Mouse (Mus musculus): Measurements from ENCODE around the gene Slc35g2. TPM values are rescaled to one million over a fixed set of nuclear protein-coding genes. Genes with fewer than 3 reads are reported as not detected.

The Slc35g2 gene
- polyA plus RNA-seq (2014; fragmentation: Illumina TruSeq; extraction: RNeasy Lipid Tissue Mini Kit (QIAGEN cat#74804)), result 10.4 TPM

DNA sequence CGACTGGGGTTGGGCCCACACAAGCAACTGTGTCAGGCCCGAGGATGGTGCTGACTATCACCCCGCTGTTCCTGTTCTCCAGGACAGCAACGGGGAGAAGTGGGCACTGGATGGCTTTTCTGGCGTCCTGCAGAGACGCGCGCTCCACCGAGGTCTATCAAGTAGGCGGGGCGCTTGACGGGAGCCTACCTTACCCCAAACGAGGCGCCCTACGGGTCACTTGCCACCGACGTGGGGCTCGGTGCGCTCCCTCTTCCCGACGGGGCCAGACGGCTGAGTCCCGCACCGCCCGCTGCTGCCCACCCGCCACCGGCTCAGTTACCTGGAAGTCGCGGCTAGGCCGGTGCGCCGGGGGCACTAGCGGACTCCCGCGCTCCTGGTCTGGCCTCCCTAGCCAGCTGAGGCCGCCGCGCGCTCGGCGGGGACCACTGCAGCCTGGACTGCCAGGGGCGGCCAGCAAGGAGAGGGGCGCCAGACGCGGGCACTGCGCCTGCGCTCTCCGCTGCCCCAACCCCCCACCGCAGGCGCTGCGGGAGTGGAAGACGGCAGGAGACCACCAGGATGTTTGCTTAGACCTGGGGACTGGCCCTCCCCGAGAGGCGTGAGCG is at the start of gene Slc35g2:
Gene Slc35g2, minus strand, starts transcription at position 465 of the 608 bp plus-strand sequence.

DNA sequence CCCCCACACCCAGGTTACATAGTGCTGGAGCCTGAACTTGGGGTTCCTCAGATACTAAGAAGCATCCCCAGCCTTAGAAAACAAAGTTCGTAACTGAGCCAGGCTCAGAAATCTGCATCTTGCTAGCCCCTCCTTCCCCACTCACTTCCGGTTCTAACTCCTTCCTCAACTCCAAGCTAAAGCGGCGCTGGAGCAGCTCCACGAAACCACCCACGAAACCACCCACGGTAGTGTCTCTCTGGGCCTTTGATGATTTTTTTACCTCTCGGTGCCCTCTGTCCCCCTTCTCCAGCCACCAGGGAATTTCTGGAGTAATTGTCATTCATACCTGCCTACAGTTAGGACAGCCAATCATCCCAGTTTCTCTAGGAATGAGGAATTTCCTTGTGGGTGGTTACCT is 26.7 kb upstream of the Slc35g2 start, which contains the start of gene Stag1:
Gene Stag1, plus strand, starts transcription at position 253 of the 400 bp plus-strand sequence.

DNA sequence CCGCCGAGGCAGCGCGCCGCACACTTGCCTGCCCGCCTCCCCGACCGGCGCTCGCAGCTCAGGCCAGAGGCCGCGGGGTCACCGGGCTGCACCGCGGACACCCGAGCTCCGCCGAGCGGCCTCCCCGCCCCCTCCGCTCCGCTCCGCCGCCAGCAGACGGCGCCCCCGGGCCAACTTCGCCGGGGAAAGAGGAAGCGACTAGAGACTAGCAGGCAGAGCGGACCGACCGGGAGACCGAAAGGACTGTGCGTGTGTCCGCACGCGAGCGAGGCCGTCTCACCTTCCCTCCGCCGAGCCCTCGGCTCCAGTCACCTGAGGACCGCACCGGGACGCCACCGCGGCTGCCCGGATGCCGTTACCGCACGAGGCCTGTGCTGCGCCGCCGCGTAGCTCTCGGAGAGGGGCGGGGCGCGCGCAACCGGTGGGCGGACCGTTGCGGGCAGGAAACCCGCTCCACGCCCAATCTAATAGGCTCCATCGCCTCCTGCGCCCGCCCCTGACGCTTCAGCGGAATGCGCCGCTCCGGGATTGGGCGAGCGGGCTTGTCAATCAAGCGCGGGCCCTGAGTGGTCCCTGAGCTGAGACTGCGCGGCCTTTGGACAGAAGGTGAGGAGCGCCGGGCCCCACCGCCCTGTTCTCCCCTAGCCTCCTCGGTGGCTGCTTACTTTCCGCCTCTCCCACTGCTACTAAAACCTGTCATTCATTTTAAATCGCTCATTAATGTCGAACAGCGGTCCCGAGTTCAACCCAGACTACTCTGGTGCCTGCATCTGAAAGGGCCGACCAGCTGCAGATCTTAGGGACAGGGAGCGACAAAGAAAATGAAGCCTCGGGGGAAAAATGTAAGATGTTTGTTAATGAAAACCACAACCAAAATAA is 24.9 kb downstream of the Slc35g2 start, which contains the start of gene Nck1:
Gene Nck1, minus strand, starts transcription at position 420 of the 879 bp plus-strand sequence.

Other genes with a start within 250 kb of the Slc35g2 start
- gene Il20rb, start 84.3 kb downstream of the Slc35g2 start, polyA plus RNA-seq (2014; fragmentation: Illumina TruSeq; extraction: RNeasy Lipid Tissue Mini Kit (QIAGEN cat#74804)), result 1.1 TPM
- gene Nck1, start 25.0 kb downstream of the Slc35g2 start, polyA plus RNA-seq (2014; fragmentation: Illumina TruSeq; extraction: RNeasy Lipid Tissue Mini Kit (QIAGEN cat#74804)), result 223 TPM
- 142 TPM for gene Stag1, start 26.7 kb upstream of the Slc35g2 start, polyA plus RNA-seq (2014; fragmentation: Illumina TruSeq; extraction: RNeasy Lipid Tissue Mini Kit (QIAGEN cat#74804))